Mouse (Mus musculus) frontal cortex, adult 2 months (tissue): ENCODE measurements around the gene Rhof. TPM values are rescaled to one million over a fixed set of nuclear protein-coding genes. Genes with fewer than 3 reads are reported as not detected.

Source experiments
- DNase-seq, 2 experiments: peaks; one replicate each; pipeline ENCODE4 v3.0.0; 2022; ENCODE audit warnings: low spot score in 1 of 2; ENCODE audit errors: extremely low spot score in 1 of 2
- polyA plus RNA-seq: library from polyadenylated mRNA; depleted of rRNA; stranded (reverse); fragments of >200 nt; gene quantifications from 2 replicates; pipeline ENCODE4 v1.2.3, GENCODE M21; 2012

Gene Rhof
- polyA plus RNA-seq, 1 experiment = 43.4 TPM

GRCm38 (mm10) chr5:123117773-123118172 lies 14.7 kb downstream of the Rhof start:
- no peak for DNase-seq

- DNase-seq = peak in 1 of 2 experiments; percentile 82
Measured at GRCm38 (mm10) chr5:123117257-123117656, 15.2 kb downstream of the Rhof start.

GRCm38 (mm10) chr5:123116080-123116479 lies 16.4 kb downstream of the Rhof start:
- no peak for DNase-seq

GRCm38 (mm10) chr5:123114924-123115323 lies 17.6 kb downstream of the Rhof start:
- peak in 1 of 2 experiments; percentile 52 for DNase-seq

GRCm38 (mm10) chr5:123114109-123114508 lies 18.4 kb downstream of the Rhof start:
- DNase-seq = no peak

- DNase-seq = no peak
Measured at GRCm38 (mm10) chr5:123110296-123110721, 22.2 kb downstream of the Rhof start.

GRCm38 (mm10) chr5:123109452-123110203 lies 22.9 kb downstream of the Rhof start:
- peak in 1 of 2 experiments; percentile 53 for DNase-seq

- DNase-seq = no peak
Measured at GRCm38 (mm10) chr5:123104769-123105168, 27.7 kb downstream of the Rhof start.

GRCm38 (mm10) chr5:123103556-123103955 lies 28.9 kb downstream of the Rhof start:
- DNase-seq = no peak

GRCm38 (mm10) chr5:123102376-123102775 lies 30.1 kb downstream of the Rhof start:
- DNase-seq = no peak

- DNase-seq = no peak
Measured at GRCm38 (mm10) chr5:123098487-123098886, 34.0 kb downstream of the Rhof start.

- DNase-seq = no peak
Measured at GRCm38 (mm10) chr5:123096299-123096698, 36.2 kb downstream of the Rhof start.

GRCm38 (mm10) chr5:123094238-123094991 lies 38.1 kb downstream of the Rhof start:
- peak in 1 of 2 experiments; percentile 41 for DNase-seq

- no peak for DNase-seq
Measured at GRCm38 (mm10) chr5:123093077-123093633, 39.3 kb downstream of the Rhof start.

GRCm38 (mm10) chr5:123090560-123091306 lies 41.8 kb downstream of the Rhof start:
- no peak for DNase-seq

GRCm38 (mm10) chr5:123088784-123089183 lies 43.7 kb downstream of the Rhof start:
- no peak for DNase-seq

GRCm38 (mm10) chr5:123086501-123086900 lies 46.0 kb downstream of the Rhof start:
- no peak for DNase-seq

GRCm38 (mm10) chr5:123083340-123084050 lies 49.0 kb downstream of the Rhof start:
- no peak for DNase-seq

- DNase-seq = no peak
Measured at GRCm38 (mm10) chr5:123080510-123080909, 52.0 kb downstream of the Rhof start.

- no peak for DNase-seq
Measured at GRCm38 (mm10) chr5:123080041-123080440, 52.5 kb downstream of the Rhof start.
